Mouse (Mus musculus): Measurements from ENCODE around the gene Smtnl1. TPM values are rescaled to one million over a fixed set of nuclear protein-coding genes. Genes with fewer than 3 reads are reported as not detected.

The Smtnl1 gene
- 0.19 and 0.49 TPM in 2 replicates for polyA plus RNA-seq (2016; fragmentation: Nextera tagmentation; extraction: Ambion mirVana)

DNA sequence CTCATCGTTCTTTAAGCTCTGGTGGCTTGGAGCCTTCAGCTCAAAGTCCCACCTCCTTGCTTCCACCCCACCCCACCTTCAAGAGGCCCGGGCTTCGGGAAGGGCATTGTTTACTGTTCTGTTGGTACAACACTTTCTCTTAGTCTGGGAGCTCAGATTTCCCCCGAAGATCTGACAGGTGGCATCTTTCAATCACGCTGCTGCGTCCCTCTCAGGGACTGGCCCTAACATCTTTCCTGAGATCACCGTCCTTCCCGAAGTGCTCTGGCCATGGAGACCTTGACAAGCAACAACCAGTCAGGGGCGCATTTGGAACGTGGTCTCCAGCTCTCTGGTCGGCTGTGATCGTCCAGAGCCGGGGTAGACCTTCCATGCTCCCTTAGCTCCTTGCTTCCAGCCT is at the start of gene Smtnl1:
TSS of gene Smtnl1 (minus strand) at position 101 of the 400 bp plus-strand sequence.
- no peak for ATAC-seq (ENCODE audit: insufficient number of reproducible peaks, insufficient read depth, low FRiP score, low TSS enrichment, low read depth)
- no peaks in the 10 kb centered on the region for H3K9me3 ChIP-seq
- no peak within 1 kb of the TSS for H3K9ac ChIP-seq (replicated peaks)
- H3K4me2 ChIP-seq: no peak within 1 kb of the TSS
- H3K4me3 ChIP-seq (replicated peaks): no peak within 1 kb of the TSS
- 59% methylated on average over 13 of the region's 13 CpGs for WGBS
- H3K36me3 ChIP-seq: no peaks in the 10 kb centered on the region
- H3K27ac ChIP-seq: no peak within 1 kb of the TSS
- H3K27me3 ChIP-seq: peaks cover 7% of the 10 kb centered on the region; the same call in 1 of the 2 replicates
- H3K4me1 ChIP-seq (replicated peaks): peaks cover 2% of the 10 kb centered on the region

DNA sequence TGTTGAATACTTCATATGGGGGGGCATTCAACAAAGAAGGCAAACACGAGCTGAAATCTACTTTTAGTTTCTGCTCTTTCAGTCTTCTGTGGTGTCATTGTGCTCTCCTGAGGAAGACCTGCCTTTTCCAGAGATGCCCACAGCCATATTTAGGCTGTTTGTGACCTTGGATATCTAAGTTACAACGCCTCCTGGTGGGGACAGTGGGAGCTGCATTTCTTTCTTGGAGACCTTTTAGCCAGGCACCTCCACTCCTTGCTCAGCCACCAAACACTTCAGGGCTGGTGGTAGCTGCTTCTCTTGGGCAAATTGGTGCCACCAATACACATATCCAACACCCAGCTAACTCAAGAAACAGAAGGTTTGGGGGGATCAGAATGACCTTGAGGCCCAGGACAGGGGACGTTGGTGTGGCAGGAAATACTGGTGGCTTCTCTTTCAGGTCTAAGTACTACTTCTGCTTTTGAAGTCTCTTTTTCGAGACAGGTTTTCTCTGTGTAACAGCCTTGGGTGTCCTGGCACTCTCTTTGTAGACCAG is 48.2 kb upstream of the Smtnl1 start:
- WGBS: 65% methylated on average over 4 of the region's 4 CpGs
- no peak for ATAC-seq (ENCODE audit: insufficient number of reproducible peaks, insufficient read depth, low FRiP score, low TSS enrichment, low read depth)
- no peak overlapping the region for H3K4me2 ChIP-seq
- no peak overlapping the region for H3K27ac ChIP-seq
- H3K9me3 ChIP-seq: peaks cover 4% of the 10 kb centered on the region; the same call in 1 of the 2 replicates
- no peaks in the 10 kb centered on the region for H3K36me3 ChIP-seq
- H3K9ac ChIP-seq (replicated peaks): no peak overlapping the region
- H3K4me3 ChIP-seq (replicated peaks): no peak overlapping the region
- H3K4me1 ChIP-seq (replicated peaks): peaks cover 27% of the 10 kb centered on the region
- H3K27me3 ChIP-seq: peaks cover 100% of the 10 kb centered on the region

DNA sequence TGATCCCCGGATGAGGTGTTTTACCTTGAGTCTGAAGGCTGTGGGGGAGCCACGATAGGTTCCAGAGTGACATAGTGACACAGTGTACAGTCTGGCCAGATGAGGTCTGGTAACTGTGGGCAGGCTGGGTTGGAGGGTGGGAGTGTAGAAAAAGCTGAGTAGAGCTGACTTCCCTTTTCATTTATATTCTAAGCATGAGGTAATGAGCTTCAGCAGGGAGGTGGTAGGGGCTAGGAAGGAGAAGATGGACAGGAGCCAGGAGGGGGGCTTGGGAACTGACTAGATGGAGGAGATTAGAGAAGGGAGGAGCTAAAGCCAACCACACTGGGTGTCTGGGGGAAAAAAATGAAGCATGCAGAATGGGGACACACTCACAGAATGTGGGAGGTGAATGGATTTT is 46.5 kb upstream of the Smtnl1 start:
- WGBS: 76% methylated on average over 2 of the region's 2 CpGs
- H3K9ac ChIP-seq (replicated peaks): no peak overlapping the region
- H3K36me3 ChIP-seq: no peaks in the 10 kb centered on the region
- H3K9me3 ChIP-seq: peaks cover 4% of the 10 kb centered on the region; the same call in 1 of the 2 replicates
- H3K27ac ChIP-seq: no peak overlapping the region
- H3K4me3 ChIP-seq (replicated peaks): no peak overlapping the region
- H3K4me2 ChIP-seq: no peak overlapping the region
- ATAC-seq (ENCODE audit: insufficient number of reproducible peaks, insufficient read depth, low FRiP score, low TSS enrichment, low read depth): no peak
- peaks cover 93% of the 10 kb centered on the region for H3K27me3 ChIP-seq
- peaks cover 22% of the 10 kb centered on the region for H3K4me1 ChIP-seq (replicated peaks)

DNA sequence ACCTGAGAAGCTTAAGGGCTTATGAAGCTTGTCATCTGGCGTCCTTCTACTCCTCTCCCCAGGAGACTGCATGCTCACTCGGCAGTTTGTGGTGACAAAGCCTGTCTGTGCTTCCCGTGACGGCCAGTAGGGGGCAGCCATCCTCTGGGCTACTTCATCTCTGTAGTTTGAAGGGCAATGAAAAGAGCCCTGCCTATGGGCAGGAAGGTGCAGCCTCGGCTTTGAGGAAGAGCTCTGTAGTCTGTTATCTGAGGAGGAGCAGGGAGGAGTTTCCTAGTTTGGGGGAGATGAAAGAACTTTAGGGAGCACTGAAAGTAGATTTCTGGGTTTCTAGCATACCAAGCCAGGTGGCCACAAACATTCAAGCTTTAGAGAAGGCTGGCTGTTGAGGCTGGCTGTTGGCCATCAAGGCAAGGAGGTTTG is 46.1 kb upstream of the Smtnl1 start:
- no peak for ATAC-seq (ENCODE audit: insufficient number of reproducible peaks, insufficient read depth, low FRiP score, low TSS enrichment, low read depth)
- WGBS: 6% methylated on average over 5 of the region's 5 CpGs
- no peak overlapping the region for H3K9ac ChIP-seq (replicated peaks)

DNA sequence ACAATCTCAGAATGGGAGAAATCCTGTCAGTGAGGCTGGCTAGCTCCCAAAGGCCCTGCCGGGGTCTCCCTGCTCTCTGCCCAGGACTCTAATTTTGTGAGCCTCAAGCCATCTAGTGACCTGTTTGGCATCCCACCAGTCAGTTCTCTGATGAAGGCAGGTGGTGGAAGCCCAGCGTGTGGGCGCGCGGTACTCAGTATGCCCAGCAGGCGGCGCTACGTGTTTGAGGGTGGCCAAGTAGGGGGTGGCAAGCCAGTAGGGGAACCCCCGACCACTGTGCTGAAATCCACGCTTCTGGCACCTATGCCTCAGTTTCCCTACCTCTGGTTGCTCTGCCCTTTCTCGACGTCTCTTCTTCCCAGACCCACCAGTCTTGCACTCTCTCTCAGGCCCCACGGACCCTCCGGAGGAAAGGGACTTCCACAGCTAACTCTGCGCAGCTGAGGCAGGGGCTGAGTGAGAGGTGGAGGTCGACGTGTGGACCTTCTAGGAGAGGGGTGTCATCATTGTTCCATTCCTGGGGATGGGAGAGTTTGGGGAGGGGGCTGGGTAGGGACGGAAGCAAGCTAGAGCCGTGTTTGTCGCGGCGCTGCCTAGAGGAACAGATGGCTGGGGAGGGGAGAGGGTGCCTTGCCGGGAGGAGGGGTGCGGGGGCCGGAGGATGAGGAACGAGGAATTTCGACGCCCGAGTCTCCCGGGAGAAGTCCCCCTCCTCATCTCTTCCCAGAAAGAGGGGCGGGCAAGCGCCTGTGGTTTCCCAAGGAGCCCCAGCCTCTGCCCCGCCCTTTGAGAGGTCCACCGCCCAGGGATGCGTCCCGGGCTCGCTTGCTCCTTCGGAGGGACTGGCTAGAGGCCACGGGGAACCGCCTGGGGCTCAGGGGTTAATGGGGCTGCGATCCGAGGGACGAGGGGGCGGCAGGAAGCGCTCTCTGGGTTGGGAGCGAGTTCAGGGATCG is 43.4 kb upstream of the Smtnl1 start:
- peak overlapping the region; percentile 70 for H3K4me2 ChIP-seq
- H3K36me3 ChIP-seq: peaks cover 28% of the 10 kb centered on the region
- H3K9me3 ChIP-seq: peaks cover 2% of the 10 kb centered on the region; the same call in 1 of the 2 replicates
- under 1% methylated on average over 46 of the region's 47 CpGs for WGBS
- no peak overlapping the region for H3K27ac ChIP-seq
- peak; percentile 16; the same call in 1 of the 2 replicates for ATAC-seq (ENCODE audit: insufficient number of reproducible peaks, insufficient read depth, low FRiP score, low TSS enrichment, low read depth)
- H3K27me3 ChIP-seq: peaks cover 62% of the 10 kb centered on the region
- peaks cover 10% of the 10 kb centered on the region for H3K4me1 ChIP-seq (replicated peaks)
- H3K4me3 ChIP-seq (replicated peaks): peak overlapping the region; percentile 40
- H3K9ac ChIP-seq (replicated peaks): peak overlapping the region; percentile 44; the same call in 1 of the 2 replicates

More for the DNA sequence above, 46.1 kb upstream of the Smtnl1 start:
- Histone ChIP-seq H3K27me3 (peaks cover 89% of the 10 kb centered on the region), H3K27ac (no peak overlapping the region), H3K4me3 (replicated peaks) (no peak overlapping the region), H3K4me1 (replicated peaks) (peaks cover 22% of the 10 kb centered on the region), H3K36me3 (peaks cover 1% of the 10 kb centered on the region; the same call in 1 of the 2 replicates), H3K9me3 (peaks cover 4% of the 10 kb centered on the region; the same call in 1 of the 2 replicates), H3K4me2 (no peak overlapping the region)

DNA sequence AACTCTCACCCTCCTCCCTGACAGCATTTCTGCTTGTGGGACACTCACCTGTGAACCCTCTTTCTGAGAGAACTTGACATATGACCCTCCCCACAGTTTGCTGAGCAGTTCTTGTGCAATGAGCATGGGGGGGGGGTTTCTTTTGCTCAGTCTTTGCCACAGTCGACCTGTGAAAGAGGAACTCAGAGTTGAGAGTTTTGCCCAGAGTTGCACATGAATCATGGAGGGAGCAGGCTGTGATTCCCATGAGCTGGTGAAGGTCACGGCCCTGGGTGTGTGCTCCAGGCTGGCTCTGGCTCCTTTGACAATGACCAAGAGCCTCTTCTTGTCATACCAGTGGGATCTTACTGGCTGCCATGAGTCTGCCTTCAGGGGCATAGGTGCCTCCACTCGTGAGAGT is 39.8 kb upstream of the Smtnl1 start:
- H3K9me3 ChIP-seq: no peaks in the 10 kb centered on the region
- peaks cover 10% of the 10 kb centered on the region for H3K4me1 ChIP-seq (replicated peaks)
- H3K9ac ChIP-seq (replicated peaks): no peak overlapping the region
- no peak overlapping the region for H3K4me2 ChIP-seq
- WGBS: 80% methylated on average over 3 of the region's 3 CpGs
- peaks cover 62% of the 10 kb centered on the region for H3K36me3 ChIP-seq
- no peak overlapping the region for H3K27ac ChIP-seq
- ATAC-seq (ENCODE audit: insufficient number of reproducible peaks, insufficient read depth, low FRiP score, low TSS enrichment, low read depth): no peak
- no peak overlapping the region for H3K4me3 ChIP-seq (replicated peaks)
- peaks cover 26% of the 10 kb centered on the region for H3K27me3 ChIP-seq

DNA sequence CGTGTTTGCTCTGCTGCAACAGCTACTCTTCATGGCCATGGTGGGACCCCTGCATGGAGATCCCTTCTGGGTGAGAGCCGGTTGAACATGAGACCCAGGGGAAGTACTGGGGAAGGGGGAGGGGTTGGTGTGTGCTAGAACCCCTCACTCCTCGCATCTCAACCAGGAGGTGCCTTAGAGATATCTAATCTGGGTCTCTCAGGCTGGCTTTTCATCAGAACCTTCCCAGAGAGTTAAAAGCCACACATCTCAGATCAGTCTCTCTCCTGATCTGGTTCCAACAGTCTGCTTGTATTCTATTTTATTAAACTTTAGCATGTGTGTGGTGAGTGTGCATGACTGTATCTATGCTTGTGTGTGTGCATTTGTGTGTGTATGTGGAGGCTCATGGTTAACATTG is 39.0 kb upstream of the Smtnl1 start:
- no peak overlapping the region for H3K4me3 ChIP-seq (replicated peaks)
- peaks cover 70% of the 10 kb centered on the region for H3K36me3 ChIP-seq
- H3K27me3 ChIP-seq: peaks cover 18% of the 10 kb centered on the region
- no peak for ATAC-seq (ENCODE audit: insufficient number of reproducible peaks, insufficient read depth, low FRiP score, low TSS enrichment, low read depth)
- H3K4me2 ChIP-seq: no peak overlapping the region
- H3K27ac ChIP-seq: no peak overlapping the region
- peaks cover 8% of the 10 kb centered on the region for H3K4me1 ChIP-seq (replicated peaks)
- H3K9ac ChIP-seq (replicated peaks): no peak overlapping the region
- H3K9me3 ChIP-seq: no peaks in the 10 kb centered on the region
- 68% methylated on average over 3 of the region's 3 CpGs for WGBS

DNA sequence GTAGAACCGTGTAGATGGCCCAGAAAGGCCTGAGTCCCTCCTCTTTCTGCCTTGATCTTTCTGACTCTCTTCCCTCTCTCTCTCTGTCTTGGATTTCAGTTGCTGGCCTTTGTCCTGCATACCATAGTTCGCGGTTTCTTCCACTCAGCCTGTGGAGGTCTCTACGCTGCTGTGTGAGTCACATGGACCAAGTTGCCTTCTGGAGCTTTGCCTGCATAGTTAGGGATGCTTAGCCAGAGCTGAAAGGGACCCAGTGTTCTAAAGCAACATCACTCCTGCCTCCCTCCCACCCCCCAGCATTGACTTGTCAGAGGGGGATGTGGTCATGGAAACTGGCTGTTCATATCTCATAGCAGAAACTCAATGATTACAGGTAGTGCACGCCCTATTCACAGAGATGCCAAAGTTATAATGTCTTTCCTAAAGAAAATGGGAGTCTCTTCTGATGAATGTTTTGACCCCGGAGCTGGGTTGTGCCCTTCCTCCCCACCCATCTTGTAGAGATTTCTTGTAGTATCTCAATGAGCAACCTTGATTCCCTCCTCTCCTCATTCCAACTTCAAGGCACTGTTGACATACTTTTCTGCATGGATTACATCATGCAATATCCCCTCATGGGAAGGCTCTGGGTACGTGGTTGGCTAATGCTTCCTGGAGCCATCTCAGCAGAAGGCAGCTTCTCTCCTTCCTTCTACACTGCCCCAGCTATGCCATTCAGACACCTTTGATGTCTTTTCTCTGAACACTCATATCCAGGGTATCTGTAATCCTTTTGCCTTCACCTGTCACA is 37.7 kb upstream of the Smtnl1 start:
- no peaks in the 10 kb centered on the region for H3K9me3 ChIP-seq
- ATAC-seq (ENCODE audit: insufficient number of reproducible peaks, insufficient read depth, low FRiP score, low TSS enrichment, low read depth): no peak
- H3K27ac ChIP-seq: no peak overlapping the region
- no peaks in the 10 kb centered on the region for H3K4me1 ChIP-seq (replicated peaks)
- WGBS: 91% methylated on average over 7 of the region's 7 CpGs
- no peak overlapping the region for H3K9ac ChIP-seq (replicated peaks)
- no peak overlapping the region for H3K4me2 ChIP-seq
- H3K36me3 ChIP-seq: peaks cover 79% of the 10 kb centered on the region
- H3K4me3 ChIP-seq (replicated peaks): no peak overlapping the region
- peaks cover 5% of the 10 kb centered on the region for H3K27me3 ChIP-seq

DNA sequence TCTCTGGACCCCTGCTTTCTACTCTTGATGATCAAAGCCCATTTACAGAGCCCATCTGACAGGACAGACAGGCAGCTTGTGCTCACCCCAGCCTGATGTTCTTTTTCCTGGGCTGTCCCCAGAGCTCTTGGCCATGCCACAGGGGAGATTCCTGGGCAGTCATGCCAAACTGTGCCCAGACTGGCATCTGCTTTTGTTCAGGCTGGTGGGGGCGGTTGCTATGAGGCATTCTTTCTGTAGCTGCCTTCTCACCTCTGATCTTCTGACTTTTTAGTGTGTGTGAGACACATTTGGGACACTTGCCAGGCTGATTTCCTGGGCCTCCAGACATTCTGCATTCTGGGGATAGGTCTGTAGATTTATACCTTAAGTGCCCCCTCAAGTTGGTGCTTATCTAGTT is 36.1 kb upstream of the Smtnl1 start:
- H3K9me3 ChIP-seq: no peaks in the 10 kb centered on the region
- H3K27me3 ChIP-seq: no peaks in the 10 kb centered on the region
- H3K27ac ChIP-seq: no peak overlapping the region
- no peaks in the 10 kb centered on the region for H3K4me1 ChIP-seq (replicated peaks)
- no peak for ATAC-seq (ENCODE audit: insufficient number of reproducible peaks, insufficient read depth, low FRiP score, low TSS enrichment, low read depth)
- H3K4me2 ChIP-seq: no peak overlapping the region
- peaks cover 94% of the 10 kb centered on the region for H3K36me3 ChIP-seq
- no peak overlapping the region for H3K4me3 ChIP-seq (replicated peaks)
- H3K9ac ChIP-seq (replicated peaks): no peak overlapping the region
- WGBS: 96% methylated on average over 1 of the region's 1 CpGs

DNA sequence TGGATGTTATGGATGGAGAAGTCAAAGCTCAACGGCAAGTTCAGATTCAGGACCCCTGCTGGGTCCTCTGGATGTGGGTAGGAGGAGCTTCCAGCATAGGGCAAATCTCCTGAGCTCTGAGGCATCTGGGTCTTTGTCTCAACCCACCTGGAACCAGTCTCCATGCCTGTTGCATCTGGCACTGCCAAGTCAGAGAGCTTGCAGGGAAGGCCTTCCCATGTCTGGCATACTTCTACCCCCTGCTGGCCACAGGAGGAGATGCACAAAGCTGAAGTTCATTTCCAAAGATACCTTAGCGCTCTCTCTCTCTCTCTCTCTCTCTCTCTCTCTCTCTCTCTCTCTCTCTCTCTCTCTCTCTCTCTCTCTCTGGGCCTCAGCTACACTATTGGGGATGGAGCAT is 33.3 kb upstream of the Smtnl1 start:
- no peaks in the 10 kb centered on the region for H3K27me3 ChIP-seq
- no peak for ATAC-seq (ENCODE audit: insufficient number of reproducible peaks, insufficient read depth, low FRiP score, low TSS enrichment, low read depth)
- H3K4me3 ChIP-seq (replicated peaks): no peak overlapping the region
- 61% methylated on average over 2 of the region's 2 CpGs for WGBS
- H3K36me3 ChIP-seq: peaks cover 93% of the 10 kb centered on the region
- peaks cover 5% of the 10 kb centered on the region for H3K4me1 ChIP-seq (replicated peaks)
- no peak overlapping the region for H3K27ac ChIP-seq
- H3K4me2 ChIP-seq: no peak overlapping the region
- H3K9me3 ChIP-seq: no peaks in the 10 kb centered on the region
- no peak overlapping the region for H3K9ac ChIP-seq (replicated peaks)

All from limb, embryonic 12.5 days (tissue).